In genomic region chr3:114547218-114547617, GRCm38 (mm10) we compare ENCODE assay signal across 25 mouse cellular contexts.
DNase-seq lines count a peak whose midpoint lies in the region; ATAC-seq and TF ChIP-seq lines count a peak whose summit lies in the region.
"Had no signal": no experiment of that assay in that cellular context is flagged by ENCODE, and none has a peak within 500 bp of the region (broad histone marks: within the 10 kb centered on the region; RNA-seq: fewer than 3 reads in every experiment).

No protein-coding gene starts in this region.

- no peaks in the 10 kb centered on the region for H3K36me3 ChIP-seq in hindbrain, postnatal 0 days (ENCODE audit: insufficient read depth, low read length)
- no peaks in the 10 kb centered on the region for H3K36me3 ChIP-seq in intestine, embryonic 16.5 days (ENCODE audit: control insufficient read depth, insufficient read depth, low read length)
- H3K36me3 ChIP-seq: forebrain, embryonic 10.5 days; G1E; heart, embryonic 12.5 days; limb, embryonic 15.5 days had no signal

- no peak overlapping the region for H3K4me3 ChIP-seq in hindbrain, postnatal 0 days (ENCODE audit: low read length)
- H3K4me3 ChIP-seq in intestine, embryonic 16.5 days (ENCODE audit: low read length), result no peak overlapping the region
- H3K4me3 ChIP-seq: forebrain, embryonic 10.5 days; heart, embryonic 12.5 days; limb, embryonic 15.5 days had no signal

- H3K4me2 ChIP-seq in hindbrain, postnatal 0 days (ENCODE audit: low read depth, low read length), result no peak overlapping the region
- H3K4me2 ChIP-seq in intestine, embryonic 16.5 days (ENCODE audit: low read depth, low read length), result no peak overlapping the region
- H3K4me2 ChIP-seq: heart, embryonic 12.5 days; limb, embryonic 15.5 days; lung, embryonic 14.5 days had no signal

- WGBS in hindbrain, postnatal 0 days, result 37% methylated on average over 6 of the region's 6 CpGs
- whole genome bisulfite sequencing in intestine, embryonic 16.5 days, result 80% methylated on average over 6 of the region's 6 CpGs

- no peaks in the 10 kb centered on the region for H3K9me3 ChIP-seq in hindbrain, postnatal 0 days (ENCODE audit: low read length)
- H3K9me3 ChIP-seq in intestine, embryonic 16.5 days (ENCODE audit: control insufficient read depth, low read length), result no peaks in the 10 kb centered on the region
- H3K9me3 ChIP-seq: forebrain, embryonic 10.5 days; G1E; heart, embryonic 12.5 days; limb, embryonic 15.5 days had no signal

- no peak overlapping the region for H3K27ac ChIP-seq in hindbrain, postnatal 0 days
- H3K27ac ChIP-seq in intestine, embryonic 16.5 days (ENCODE audit: low read length), result no peak overlapping the region
- H3K27ac ChIP-seq: forebrain, embryonic 10.5 days; limb, embryonic 15.5 days; liver, embryonic 14.5 days; stomach, postnatal 0 days had no signal

- no peaks in the 10 kb centered on the region for H3K4me1 ChIP-seq in hindbrain, postnatal 0 days (ENCODE audit: insufficient read depth, low read length)
- no peaks in the 10 kb centered on the region for H3K4me1 ChIP-seq in intestine, embryonic 16.5 days (ENCODE audit: control insufficient read depth, insufficient read depth, low read length)
- H3K4me1 ChIP-seq: forebrain, embryonic 10.5 days; heart, embryonic 12.5 days; limb, embryonic 15.5 days had no signal

- no peak for TF ChIP-seq CTCF in hindbrain, postnatal 0 days (IDR thresholded peaks at IDR 0.05; ENCODE audit: low read depth)

- peak; percentile 2 to 6 for DNase-seq in heart, postnatal 10 days
- DNase-seq in heart, postnatal 25 days (ENCODE audit: low spot score), result no peak
- peak; percentile 3 to 8 for DNase-seq in left cerebral cortex, postnatal 14 days (ENCODE audit: low spot score in 2 of 2)
- no peak for DNase-seq in left cerebral cortex, postnatal 25 days (ENCODE audit: low spot score in 2 of 2)
- peak; percentile 1 for DNase-seq in right cerebral cortex, adult 18-20 months
- DNase-seq in right cerebral cortex, postnatal 36 days (ENCODE audit: low spot score in 2 of 2), result no peak
- peak; percentile 36 for DNase-seq in hindbrain, postnatal 0 days (ENCODE audit: low spot score)
- DNase-seq: adrenal gland, postnatal 36 days; B cell, adult 2 months; cerebellum, adult 2 months; gastrocnemius, postnatal 10 days; kidney, adult 8-10 months; kidney, postnatal 14 days; layer of hippocampus, postnatal 36 days; lung, embryonic 14.5 days had no signal

- ATAC-seq in hindbrain, postnatal 0 days, result peak; percentile 58; the same call in 1 of the 2 replicates
- no peak for ATAC-seq in intestine, embryonic 16.5 days
- ATAC-seq: forebrain, embryonic 16.5 days; Patski had no signal

- H3K9ac ChIP-seq in hindbrain, postnatal 0 days (replicated peaks; ENCODE audit: low read length), result no peak overlapping the region
- H3K9ac ChIP-seq in intestine, embryonic 16.5 days (ENCODE audit: low read depth, low read length), result no peak overlapping the region
- H3K9ac ChIP-seq: heart, embryonic 12.5 days; limb, embryonic 15.5 days; liver, embryonic 14.5 days; lung, embryonic 14.5 days had no signal

- intact Hi-C loops in heart, postnatal 10 days (cut with DNase I), result no loop called here
- intact Hi-C loops in heart, postnatal 25 days (cut with DNase I), result no loop called here
- intact Hi-C loops in left cerebral cortex, postnatal 14 days (cut with DNase I), result no loop called here
- intact Hi-C loops in left cerebral cortex, postnatal 25 days (cut with DNase I), result no loop called here

- no peaks in the 10 kb centered on the region for H3K27me3 ChIP-seq in hindbrain, postnatal 0 days (ENCODE audit: insufficient read depth, low read length)
- no peaks in the 10 kb centered on the region for H3K27me3 ChIP-seq in intestine, embryonic 16.5 days (replicated peaks; ENCODE audit: control insufficient read depth, insufficient read depth, low read length)
- H3K27me3 ChIP-seq: CH12.LX; heart, embryonic 12.5 days; limb, embryonic 15.5 days; Patski had no signal

Comparison
In these comparisons a context has a peak if more than half of its experiments do, and no peak if none do; other contexts are left out.
1. DNase-seq: peak in heart, postnatal 10 days (2 of 2), left cerebral cortex, postnatal 14 days (2 of 2), right cerebral cortex, adult 18-20 months (single experiment) and hindbrain, postnatal 0 days (single experiment); none in heart, postnatal 25 days (single experiment), left cerebral cortex, postnatal 25 days (0 of 2) and right cerebral cortex, postnatal 36 days (0 of 2).